Mouse (Mus musculus) liver, adult 2 months (tissue): ENCODE data around the gene Eif3b.

Source experiments
- CTCF ChIP-seq: fragments of 200-500 bp; IDR thresholded peaks from 2 replicates; pipeline ENCODE4 v1.5.1; 2011; ENCODE audit warnings: low read depth, low read length, control low read depth
- POLR2A ChIP-seq: fragments of 200-500 bp; IDR thresholded peaks from 2 replicates; pipeline ENCODE4 v1.6.1; 2011; ENCODE audit warnings: low read length, control low read depth; ENCODE audit not compliant: insufficient read depth; ENCODE audit errors: extremely low read depth

DNA sequence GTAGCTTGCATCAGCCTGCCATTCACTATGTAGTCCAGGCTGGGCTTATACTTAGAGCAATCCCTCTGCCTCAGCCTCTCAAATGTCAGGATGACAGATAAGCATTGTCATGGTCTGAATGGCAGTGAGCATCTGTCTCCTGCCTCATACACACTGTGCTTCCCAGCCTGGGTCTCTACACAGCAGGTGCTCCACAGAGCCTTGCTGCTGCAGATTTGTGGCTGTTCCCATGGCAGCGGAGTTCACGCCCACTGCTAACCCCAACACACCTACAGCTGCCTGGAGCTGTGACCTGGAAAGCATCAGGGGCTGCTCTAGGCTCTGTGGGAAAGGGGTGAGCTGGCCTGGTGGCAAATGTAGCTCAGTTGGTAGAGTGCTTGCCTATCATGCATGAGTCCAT lies 45.8 kb downstream of the Eif3b start:
- TF ChIP-seq CTCF (no peak), POLR2A (no peak)
